Mouse (Mus musculus) gastrocnemius, postnatal 4 days (tissue): ENCODE measurements at regions not wholly inside any gene's neighbourhood (a gene's known extent, or its start where the extent isn't known, plus 50 kb on each side); places are given as distances from the start of the nearest gene placed in this dataset.

ENCODE experiments used
- DNase-seq, 2 experiments: peaks; one replicate each; pipeline ENCODE4 v3.0.0; 2021 to 2022; ENCODE audit warnings: low spot score in 2 of 2, mixed read lengths in 2 of 2

DNA sequence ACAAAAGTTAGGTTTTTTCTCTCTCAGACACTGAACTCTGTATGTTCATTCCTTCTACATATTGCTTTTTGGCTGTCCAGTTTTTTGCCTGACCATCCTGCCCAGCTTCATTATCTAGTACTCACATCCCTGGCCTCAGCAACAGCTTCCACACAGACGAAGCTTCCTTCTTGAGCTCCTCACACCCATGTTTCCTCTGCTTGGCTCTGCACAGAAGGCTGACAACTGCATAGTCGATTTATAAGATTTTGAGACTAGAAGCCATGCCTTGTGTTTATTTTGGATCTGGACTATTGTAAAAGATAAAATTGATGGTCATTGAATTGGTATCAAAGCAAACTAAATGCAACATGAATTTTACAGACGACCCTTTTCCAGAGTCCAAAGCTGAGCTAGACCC is 420.0 kb upstream of the Klf4 start:
- DNase-seq: no peak

DNA sequence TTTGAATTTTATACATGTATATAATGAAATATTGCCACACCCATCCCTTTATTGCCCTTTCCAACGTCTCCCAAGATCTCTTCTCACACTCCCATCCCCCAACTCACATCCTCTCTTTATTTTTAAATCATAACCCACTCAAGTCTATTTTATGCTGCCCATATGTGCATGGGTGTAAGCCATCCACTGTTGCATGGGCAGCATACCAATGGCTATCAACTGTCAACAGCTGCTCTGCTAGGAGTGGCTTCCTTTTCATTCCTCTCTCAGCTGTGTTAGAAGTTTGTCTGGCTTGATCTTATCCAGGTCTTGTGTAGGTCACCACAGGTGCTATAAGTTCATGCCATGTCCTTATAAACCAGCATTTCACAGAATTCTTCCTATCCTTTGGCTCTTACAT is 409.2 kb upstream of the Klf4 start:
- DNase-seq: no peak

DNA sequence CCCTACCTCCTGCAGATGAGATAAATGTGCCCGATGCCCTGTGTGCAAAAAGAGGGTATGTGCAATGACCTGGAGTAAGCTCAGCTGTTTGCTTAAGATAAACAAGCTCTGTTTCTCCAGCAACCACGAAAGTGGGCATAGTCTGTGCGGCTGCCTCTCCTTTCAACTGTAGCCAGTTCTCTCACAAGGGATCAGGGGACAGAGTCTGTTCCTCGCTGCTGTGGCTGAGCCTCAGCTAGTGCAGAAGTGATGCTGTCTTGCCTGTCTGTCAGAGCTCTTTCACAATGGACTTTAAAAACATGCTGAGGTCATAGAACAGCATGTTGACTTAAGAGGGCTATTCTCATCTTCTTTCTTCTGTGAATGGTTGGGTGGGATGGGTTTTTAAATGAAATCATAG is 406.1 kb upstream of the Klf4 start:
- DNase-seq: no peak

DNA sequence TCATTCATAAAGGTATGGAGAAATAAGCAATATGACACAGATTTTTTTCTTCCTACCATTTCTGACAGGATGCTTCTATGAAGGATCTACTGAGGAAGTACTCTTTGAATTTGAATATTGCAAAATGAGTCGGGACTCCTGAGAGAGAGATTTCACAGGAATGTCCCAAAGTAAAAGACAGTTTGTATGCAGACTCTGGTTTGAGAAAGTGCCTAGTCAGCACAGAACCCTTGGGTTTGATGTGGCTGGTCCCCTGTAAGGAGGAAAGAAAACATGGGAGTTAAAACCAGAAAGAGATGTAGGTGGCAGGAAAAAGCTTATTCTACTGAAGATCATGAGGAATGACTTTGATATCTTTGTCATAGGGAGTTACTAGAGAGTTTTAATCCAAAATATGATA is 405.6 kb upstream of the Klf4 start:
- no peak for DNase-seq

DNA sequence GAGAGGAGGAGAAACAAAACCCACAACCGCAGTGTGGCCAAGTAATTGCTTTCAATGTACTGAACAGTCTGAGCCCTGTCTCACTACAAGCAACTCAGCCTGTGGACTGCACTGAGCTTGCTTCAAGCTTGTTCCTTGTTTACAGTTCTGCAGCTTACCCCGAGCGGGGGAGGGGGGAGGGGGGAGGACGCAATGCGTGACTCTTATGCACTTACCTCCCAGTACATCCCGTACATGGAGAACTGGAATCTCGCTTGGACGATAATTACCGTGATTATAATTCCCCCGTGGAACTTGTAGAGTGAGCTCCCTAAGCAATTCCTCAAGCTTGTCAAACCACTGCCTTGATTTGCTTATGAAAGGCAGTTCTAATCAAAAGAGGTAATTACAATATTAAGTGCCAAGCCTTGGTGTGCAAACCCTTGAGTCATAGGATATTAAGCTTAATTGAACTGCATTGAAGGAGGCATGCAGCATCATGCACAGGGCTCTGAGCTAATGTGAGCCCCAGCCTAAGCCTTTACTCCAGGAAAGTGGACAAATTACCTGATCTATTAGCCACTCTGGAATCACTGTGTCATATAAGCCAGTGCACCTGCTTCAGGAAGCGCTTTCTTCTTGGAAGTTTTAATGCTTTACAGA is 397.0 kb upstream of the Klf4 start:
- DNase-seq: peak in 1 of 2 experiments; percentile 7

DNA sequence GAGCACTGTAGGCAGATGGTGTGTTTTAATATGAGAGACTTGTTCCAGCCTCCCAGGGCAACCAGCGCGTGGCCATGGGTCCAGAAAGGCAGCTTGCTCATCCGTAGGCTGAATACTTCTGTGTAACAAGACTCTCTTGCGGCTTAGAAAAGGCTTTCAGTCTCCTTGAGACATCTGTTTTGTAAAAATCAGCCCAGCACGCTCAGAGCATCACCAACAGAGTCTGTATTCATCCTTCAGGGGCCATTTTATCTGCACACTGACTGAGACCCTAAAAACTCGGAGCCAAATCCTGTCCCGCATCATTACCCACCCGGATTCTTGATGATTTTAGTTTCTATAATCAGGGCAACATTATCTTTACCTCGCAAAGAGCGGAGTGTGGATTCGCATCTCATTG is 396.4 kb upstream of the Klf4 start:
- no peak for DNase-seq

DNA sequence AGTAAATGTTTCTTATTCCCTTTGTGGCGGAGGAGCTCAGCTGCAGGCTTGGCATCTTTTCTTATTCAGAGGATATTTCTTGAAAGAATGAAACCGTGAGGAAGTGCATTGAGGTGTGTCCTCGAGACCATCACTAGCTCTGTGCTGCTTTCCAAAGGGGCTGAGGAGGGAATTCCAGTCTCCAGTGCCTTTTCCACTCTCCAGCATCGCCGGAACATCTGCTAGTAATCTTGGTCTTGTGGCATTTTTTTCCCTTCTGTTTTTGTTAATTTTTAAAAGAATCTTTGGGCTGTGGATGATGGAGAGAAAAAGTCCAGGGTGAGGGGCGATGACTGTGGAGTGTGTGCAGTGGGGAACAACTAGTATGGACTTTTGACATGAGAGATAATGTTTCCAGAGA is 395.9 kb upstream of the Klf4 start:
- DNase-seq: no peak

DNA sequence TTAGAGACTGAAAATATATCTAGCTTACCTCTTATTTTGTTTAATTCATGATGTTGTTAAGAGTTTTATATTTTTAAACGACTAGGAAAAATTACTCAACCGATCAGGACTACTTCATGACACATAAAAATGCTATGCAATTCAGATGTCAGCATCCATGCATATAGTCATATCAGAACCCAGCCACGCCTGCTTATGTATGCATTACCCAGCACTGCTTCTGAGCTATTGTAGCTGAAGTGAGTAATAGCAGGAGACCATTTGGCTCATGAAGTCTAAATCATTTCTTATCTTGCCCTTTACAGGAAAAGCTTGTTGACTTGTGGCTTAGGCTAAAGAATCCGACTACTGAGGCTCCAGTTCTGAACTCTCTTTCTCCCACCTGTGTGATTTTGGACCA is 395.1 kb upstream of the Klf4 start:
- DNase-seq: no peak

DNA sequence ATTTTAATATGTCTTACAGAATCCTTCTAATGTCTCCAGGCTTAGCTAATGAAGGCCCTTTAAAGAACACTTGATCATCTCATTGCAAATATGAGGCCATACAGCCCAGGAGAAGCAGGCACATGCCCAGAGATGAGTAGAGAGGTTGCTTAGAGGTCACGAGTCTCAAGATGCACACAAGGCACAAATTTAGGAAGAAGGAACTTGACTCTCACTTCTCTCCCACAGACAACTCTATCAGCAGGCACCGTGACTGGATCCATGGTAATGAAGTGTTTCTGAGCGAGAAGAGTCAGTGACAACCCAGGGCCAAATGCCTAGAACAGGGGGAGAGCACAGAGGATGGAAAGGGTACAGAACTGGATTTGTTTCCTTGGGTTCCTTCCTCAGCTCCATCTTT is 392.7 kb upstream of the Klf4 start:
- no peak for DNase-seq

DNA sequence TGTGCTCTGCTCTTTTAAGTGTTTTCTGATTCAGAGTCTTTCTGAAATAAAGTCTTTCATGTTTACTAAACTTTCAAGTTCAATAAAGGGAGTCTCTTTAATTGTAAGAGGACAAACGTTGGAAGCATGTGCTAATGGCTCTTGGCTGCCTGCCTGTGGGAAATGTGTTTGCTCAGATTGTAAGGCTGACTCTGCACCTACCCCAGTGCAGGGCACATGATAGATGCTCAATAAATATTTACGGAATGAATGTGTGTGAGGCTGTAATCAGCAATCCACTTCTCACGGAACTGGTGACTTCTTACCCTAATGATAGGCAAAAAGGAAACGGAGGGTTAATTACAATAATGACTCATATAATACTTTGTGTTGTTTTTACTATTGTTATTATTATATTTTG is 389.0 kb upstream of the Klf4 start:
- DNase-seq: no peak

DNA sequence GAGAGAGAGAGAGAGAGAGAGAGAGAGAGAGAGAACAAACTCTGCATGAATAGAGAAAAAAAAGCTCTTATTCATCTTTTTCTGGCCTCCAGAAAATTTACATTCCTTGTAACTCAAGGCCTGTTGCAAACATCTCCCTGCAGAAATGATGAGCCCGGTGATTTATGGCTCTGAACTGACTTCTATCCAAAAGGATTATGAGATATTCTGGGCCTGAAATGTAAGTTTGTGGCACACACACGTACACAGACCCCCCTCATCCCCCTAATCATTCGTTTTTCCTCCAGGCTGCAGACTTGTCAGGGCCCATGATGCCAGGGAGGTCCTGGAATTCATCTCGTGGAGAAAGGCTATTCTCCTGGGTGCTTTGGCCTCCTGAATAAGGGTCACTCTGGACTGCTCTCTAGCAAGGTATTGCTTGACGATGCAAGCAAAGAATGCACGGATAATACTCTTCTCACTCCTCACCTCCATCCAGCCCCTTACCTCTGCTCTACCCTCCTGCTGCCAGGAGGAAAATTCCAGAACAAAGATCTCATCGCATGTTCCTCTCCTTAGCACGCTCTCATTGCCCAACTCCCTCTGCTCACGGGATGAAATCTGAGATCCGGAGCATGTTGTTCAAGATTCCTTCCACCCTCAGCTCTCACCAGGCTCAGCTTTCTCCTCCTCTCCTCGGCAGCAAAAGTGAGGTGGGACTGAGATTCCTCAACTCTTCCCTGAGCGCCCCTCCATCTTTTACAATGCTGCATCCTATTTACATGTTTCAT is 362.0 kb upstream of the Klf4 start:
- DNase-seq: no peak

DNA sequence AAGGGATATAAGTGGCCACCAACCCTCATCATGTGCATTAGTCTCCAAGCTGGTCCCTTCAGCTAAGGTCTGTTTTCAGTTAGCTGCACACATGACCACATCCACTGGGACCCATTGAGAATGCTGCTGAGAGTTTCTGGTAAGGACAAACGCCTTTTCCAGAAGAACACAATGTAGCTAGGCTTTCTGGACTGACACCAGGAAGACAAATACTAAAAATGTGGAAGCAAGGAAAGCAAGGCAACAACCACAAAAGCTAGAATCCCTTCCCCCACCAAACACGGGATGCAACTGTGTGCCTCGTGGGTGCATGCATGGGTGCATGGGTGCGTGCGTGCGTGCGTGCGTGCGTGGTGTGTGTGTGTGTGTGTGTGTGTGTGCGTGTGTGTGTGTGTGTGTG is 359.4 kb upstream of the Klf4 start:
- no peak for DNase-seq

DNA sequence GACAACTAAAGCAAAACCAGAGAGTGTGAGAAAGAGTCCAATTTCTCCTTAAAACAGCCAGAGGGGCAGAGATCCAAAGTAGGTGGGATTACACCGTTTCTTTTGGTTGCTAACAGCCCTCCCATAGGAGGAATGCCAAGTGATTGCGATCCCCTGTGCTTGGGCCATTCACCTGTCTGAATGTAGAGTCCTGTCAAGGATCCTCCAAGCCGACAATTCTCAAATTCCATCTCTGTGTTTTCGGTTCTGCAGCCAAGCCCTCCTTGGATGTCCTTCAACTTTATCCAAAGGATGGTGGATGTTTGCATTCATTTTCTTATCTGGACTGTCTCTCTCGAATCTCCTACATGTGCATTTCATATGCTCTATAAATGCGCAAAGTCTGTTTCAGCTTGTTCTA is 355.3 kb upstream of the Klf4 start:
- no peak for DNase-seq

DNA sequence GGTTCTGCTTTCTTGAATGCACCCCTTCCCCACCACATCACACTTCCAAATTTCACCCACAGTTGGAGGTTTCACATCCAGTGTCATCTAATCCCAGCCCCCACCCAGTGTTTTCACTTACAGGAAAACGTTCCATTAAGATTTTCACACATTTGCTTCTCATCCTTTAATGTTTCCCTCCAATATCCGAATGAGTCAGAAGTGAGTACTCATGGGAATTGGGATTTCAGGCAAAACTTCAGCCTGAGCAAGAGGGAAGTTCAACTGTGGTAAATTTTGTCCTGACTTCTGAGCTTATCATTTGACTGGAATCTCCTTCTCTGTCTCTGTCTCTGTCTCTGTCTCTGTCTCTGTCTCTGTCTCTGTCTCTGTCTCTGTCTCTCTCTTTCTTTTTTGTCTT is 350.3 kb upstream of the Klf4 start:
- no peak for DNase-seq

DNA sequence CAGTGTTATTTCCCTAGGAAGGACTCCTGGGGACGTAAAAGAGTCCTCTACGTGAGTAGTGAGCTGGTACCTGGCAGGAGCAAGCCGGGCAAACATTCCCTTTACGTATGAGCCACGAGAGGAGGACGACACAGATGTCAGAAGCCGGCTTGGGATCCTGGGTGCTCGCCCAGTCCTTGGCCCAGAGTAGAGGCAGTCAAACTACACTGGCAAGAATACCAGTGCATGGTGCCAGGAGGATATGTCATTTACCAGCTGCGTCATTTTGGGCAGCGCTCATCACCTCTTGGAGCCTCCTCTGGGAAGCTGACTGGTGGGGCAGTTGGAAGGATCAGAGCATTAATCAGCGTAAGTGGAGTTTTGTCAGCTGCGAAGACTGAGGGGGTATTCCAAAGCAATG is 343.0 kb upstream of the Klf4 start:
- DNase-seq: peak; percentile 20 to 59

DNA sequence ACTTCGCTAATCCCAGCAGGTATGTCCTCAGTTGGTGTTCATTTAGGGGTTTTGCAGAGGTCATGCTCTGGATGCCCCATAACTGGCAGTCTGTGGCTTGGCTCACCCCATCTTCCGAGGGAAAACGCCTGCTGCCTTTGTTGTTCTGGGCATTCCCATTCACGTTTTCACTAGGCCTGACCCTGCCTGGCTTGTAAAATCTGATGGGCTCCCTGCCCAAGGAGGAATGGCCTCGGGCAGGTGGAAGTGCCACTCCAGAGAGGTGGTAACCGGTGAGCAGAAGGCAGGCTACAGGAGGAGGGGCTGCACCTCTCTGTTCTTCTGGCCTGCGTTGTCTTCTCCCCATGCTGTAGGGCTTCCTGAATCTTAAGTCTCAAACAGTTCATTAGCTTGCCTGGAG is 342.6 kb upstream of the Klf4 start:
- DNase-seq: no peak

DNA sequence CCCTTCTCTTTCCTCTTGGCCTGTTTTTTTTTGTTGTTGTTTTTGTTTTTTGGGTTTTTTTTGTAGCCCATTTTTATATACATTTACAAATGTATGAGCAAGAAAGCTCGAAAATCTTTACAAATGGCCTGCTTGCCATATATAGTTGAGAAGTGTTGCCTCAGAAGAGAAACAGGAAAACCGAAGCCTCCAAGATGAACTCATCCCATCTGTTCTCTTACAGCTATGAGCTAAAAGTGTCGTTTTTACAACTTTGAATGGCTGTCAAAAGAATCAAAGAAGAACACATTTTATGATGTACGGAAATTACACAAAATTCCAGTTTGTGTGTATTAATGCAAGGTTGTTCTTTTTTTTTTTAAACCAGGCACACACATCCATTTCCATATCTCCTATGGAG is 342.0 kb upstream of the Klf4 start:
- no peak for DNase-seq

DNA sequence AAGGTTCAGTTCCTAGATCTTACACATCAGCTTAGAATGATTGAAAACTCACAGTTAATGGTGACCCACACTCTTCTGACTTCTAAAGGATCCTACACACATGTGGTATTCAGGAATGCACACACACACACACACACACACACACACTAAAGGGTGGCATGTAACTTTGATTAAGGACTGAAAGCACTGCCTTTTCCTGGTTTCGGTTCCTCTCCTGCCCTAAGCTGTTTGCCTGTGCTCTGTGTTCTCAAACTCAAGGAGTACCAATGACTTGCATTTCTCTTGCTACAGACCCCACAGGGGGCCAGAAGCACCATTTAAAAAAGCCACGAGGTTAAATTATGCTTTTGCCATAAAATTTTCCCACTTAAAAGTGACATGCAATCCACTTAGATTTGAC is 327.8 kb upstream of the Klf4 start:
- no peak for DNase-seq

DNA sequence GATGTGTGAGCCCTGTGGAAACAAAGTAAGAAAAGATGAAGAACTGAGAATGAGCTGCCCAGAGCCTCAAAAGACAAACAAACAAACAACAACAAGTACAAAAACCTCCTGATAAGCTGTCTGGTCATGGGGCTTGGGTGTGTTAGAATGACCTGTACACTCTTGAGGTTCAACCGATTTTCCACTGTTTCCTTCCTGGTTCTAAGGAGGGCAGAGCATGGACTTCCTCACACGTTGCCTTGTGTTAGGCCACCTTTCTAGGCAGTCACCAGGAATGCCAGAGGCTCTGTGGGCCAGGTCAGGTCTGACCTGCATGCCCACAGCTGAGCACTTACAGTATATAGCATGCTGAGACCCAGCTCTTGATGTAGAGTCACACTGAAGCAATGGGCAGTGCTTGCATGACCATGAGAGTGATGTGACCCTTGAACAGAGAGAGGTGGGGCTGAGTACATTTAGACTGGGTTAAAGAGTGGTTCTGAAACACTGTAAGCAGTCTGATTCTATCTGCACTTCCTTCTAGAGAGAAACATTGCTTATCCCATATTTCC is 327.0 kb upstream of the Klf4 start:
- DNase-seq: no peak

DNA sequence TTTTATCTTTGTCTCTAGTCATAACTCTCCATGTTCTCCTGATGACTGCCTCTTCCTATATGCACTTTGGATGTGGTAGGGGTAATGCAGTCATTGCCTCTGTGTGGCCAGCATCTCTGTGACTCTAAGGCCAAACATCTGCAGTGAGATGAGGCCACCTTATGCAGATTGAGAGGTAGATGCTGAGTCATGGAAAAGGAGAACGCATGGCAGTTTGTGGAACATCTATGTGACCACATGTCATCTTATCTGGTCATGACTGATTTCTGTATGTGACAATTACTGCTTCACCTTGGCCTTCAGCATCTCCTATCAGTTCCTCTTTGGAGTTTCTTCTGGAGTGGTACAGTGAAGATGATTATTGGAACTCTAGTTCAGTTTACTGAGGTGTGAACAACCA is 319.2 kb upstream of the Klf4 start:
- DNase-seq: no peak

DNA sequence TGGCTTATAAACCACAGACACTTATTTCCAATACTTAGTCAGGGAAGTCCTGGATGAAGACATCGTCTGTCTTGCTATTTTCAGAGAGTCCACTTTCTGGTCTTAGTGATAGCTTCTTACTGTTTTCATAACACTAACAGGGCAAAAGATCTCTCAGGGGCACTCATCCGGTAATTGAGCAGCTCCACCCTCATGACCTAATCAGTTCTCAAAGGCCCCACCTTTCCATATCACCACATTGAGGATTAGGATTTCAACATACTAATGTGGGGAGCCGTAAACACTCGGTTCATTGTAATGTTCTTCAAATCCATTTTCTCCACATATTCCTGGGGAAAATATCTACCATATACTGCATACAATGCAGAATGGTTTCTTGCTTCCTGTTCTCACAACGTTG is 318.8 kb upstream of the Klf4 start:
- no peak for DNase-seq

DNA sequence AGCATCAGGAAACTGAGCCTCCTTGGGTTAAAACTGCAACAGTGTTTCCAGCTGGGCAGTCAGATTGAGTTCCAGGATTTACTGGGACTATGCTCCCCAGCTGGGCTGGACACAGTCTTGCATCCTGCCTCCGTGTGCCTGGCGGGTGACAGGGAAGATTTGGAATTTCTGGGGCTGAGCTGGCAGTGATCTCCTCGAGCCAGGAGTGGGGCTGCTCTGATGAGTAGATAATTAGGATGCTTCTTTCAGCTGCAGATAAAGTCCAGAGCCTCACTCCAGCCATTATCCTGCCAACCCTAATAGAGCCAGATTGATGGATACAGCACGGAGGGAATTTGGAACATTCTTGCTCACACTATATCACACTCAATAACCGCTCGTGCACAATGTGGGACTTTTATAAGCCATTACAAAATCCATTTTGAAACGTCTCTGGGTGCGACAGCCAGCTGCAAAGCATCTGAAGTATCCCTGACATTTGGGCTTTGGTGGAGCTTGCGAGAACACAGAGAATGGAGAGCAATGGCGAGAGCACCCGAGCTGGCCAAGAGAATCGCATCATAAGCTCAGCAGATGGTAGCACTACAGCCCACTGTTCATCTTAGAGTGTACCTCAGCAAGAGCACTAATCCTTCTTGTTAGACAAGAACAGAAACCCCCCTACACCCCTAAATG is 311.6 kb upstream of the Klf4 start:
- peak in 1 of 2 experiments; percentile 23 for DNase-seq
